Mouse (Mus musculus) induced T-regulatory cell, adult 2 months (primary cell): ENCODE data around the gene Fxr1.
"Not testable (repeated sequence)": the region's sequence is repeated elsewhere in the genome, so short reads cannot be mapped to it uniquely, and the experiment has no call there.

Experiments
- DNase-seq: peaks from one replicate; pipeline ENCODE4 v3.0.0-alpha.2; 2012; ENCODE audit warnings: low read depth

Fxr1 gene

DNA sequence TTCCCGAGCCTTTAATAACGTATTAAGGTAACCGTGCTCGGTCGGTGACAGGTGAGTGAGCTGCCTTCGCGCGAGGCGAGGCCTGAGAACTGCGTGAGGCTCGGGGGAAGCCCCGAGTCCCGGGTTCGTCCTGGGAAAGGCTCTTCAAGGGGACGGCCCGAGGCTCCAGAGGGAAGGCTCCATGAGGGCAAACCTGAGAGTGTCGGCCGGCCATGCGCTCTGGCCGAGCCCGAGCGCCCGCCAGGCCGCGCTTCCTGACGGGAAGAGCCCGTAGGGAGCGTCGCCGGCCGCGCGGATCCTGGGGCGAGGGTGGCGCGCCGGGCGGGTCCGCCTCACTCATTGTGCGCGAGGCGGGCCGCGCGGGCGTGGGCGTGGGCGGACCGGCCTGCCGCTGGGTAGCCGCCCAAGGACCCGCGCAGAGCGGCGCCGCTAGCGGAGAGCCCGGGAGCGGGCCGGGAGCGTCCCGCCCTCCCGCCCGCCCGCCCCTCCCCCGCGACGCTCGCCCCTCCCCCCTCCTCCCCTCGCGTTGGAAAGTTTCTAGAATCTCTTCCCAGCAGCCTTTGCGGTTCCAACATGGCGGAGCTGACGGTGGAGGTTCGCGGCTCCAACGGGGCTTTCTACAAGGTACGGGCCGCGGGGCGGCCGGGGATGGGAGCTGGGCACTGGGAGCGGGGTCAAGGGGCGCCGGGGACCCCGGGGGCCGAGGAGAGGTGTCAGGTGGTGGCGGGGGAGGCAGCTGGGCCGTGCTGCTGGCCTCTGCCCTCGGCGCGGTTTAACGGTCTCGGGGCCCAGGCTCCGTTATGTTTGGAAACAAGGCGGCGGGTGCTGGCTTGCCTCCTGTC is at the start of gene Fxr1:
Gene Fxr1 (plus strand): TSS at position 404 of the 842 bp plus-strand sequence.
- peak; percentile 91 for DNase-seq

- DNase-seq, result no peak
These were observed 40.3 kb upstream of the Fxr1 start for GRCm38 (mm10) chr3:33979395-33979794.

- no peak for DNase-seq
These were observed 37.0 kb upstream of the Fxr1 start for GRCm38 (mm10) chr3:33982746-33983145.

- no peak for DNase-seq
These were observed 30.4 kb upstream of the Fxr1 start for GRCm38 (mm10) chr3:33989302-33989701.

DNA sequence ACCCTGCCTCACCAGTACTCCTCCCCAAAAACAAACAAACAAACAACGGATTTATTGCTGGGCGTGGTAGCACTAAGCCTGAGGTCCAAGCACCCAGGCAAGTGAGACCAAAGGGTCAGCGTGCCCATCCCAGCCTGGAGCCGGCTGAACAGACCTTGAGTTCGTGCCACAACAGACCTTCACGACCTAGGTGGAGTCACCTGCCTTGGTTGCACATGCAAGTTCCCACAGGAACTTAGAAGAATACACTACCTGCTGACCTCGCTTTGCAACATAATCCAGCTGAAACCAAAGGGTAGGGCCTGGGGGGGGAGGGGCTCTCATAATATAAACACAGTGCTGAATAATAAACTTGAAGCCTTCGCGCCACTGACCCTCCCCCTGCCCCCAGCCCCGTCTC is 29.3 kb upstream of the Fxr1 start:
- DNase-seq, result no peak

GRCm38 (mm10) chr3:33990921-33991320 is 28.8 kb upstream of the Fxr1 start:
- DNase-seq, result no peak

DNA sequence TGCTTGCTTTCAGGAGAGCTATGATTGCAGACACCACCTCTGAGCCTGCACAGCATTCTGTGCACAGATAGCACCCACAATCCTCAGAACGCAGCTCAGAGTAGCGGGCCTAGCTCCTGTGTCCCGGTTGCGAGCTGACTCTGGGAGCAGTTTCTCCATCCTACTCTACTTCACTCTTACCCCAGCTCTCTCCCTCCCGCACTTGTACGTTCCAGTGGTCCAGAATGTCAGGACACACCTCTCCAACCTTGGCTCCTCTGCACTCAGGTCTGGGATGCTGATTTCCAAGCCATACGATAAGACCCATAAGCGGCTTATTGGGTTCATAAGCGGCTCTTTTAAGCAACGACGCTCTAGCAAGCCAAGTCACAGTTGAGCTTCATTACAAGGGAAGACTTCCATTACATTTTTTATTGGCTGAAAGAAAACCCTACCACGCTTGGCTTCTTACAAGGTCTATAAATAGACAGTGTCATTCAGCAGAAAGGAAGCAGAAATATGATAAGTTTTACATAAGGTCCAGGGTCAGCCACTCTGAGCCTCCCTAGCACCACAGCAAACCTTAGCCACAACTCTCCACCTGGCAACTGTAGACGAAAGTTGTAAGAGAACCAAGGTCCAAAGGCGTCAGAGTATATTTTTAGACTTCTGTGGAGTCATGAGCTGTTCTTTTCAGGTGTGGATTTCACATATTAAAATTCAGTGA is 26.2 kb upstream of the Fxr1 start:
- no peak for DNase-seq

- DNase-seq, result no peak
These were observed 25.6 kb upstream of the Fxr1 start for GRCm38 (mm10) chr3:33994127-33994488.

DNA sequence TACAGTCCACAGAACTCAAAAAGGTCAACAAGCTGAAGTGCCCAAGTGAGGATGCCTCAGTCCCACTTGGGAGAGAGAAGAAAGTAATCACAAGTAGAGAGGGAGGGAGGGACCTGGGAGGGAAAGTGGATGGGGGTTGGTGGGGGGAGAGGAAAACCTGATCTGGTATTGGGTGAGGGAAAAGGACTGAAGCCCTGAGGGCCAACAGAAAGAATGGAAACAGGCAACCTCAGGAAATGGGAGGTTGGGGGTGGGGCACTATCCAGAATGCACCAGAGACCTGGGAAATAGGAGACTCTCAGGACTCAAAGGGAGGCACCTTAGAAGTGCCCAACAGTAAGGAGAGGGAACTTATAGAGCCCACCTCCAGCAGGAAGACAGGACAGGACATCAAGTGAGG is 18.1 kb upstream of the Fxr1 start:
- not testable (repeated sequence) for DNase-seq

DNA sequence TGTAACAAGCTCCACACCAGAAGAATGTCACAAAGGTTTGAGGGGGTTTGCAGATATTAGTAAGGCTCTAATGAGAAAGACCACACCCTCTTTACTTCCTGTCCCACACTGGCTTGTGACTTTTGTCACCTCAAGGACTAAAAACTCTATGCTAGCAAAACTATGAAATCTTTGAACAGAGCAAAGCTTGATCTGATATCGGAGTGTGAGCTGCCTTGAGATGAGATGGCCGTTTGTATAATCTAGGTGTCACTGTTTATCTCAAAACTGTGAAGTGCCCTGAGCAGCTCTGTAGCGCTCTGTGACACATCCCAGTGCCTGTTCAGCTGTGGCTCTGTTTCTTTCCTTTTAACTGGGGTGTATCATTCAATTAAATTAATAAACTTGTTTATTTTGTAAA is 15.9 kb upstream of the Fxr1 start:
- DNase-seq, result no peak

GRCm38 (mm10) chr3:34006301-34006700 is 13.4 kb upstream of the Fxr1 start:
- DNase-seq, result no peak

GRCm38 (mm10) chr3:34006824-34007223 is 12.9 kb upstream of the Fxr1 start:
- DNase-seq, result no peak

DNA sequence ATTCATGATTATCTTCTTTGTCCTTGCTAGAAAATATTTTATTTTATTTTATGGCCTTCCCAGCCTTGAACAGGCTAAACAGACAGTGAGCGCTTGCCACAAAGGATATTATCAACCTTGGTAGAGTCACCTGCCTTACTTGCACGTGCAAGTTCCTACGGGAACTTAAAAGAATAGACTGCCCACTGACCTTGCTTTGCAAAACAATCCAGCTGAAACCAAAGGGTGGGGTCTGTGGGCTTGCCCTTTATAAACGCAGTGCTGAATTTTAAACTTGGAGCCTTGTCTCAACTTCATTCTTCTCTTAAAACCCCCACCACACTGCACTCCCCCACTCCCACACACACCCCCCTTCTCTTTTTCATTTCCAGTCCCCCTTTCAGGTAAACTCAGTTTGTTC is 12.1 kb upstream of the Fxr1 start:
- DNase-seq, result no peak

GRCm38 (mm10) chr3:34008191-34008590 is 11.6 kb upstream of the Fxr1 start:
- no peak for DNase-seq

GRCm38 (mm10) chr3:34020382-34021258 is 877 bp downstream of the Fxr1 start:
- DNase-seq, result peak; percentile 40

DNA sequence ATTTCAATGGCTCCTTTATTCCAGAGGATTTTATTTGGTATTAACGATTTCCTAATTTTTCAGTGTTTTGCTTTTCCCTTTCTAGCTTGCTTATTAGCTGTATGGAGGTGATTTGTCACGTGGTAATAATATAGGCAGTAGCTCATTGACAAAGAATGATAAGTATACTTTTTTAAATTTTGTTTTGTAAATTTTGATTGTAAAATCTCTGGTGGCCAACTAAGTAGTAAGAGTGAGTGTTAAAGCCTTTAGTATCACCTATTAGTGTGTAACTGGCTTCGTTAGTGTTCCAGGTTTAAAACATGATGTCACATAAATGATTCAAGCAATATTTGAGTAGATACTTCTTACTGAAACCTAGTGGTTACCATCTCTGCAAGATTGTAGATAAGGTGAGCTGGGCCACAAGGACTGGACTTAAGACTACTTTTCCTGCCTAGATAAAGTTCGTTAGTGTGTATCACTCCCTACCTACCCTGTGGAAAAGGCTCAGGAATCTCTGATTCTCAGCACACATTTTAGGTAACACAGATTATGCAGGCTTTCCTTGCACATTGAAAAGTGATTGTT is 1.6 kb downstream of the Fxr1 start:
- no peak for DNase-seq

- DNase-seq, result no peak
These were observed 9.2 kb downstream of the Fxr1 start for GRCm38 (mm10) chr3:34028935-34029334.

- no peak for DNase-seq
These were observed 10.9 kb downstream of the Fxr1 start for GRCm38 (mm10) chr3:34030601-34031000.

- peak; percentile 60 for DNase-seq
These were observed 14.1 kb downstream of the Fxr1 start for GRCm38 (mm10) chr3:34033720-34034364.

- peak; percentile 31 for DNase-seq
These were observed 15.1 kb downstream of the Fxr1 start for GRCm38 (mm10) chr3:34034803-34035202.

DNA sequence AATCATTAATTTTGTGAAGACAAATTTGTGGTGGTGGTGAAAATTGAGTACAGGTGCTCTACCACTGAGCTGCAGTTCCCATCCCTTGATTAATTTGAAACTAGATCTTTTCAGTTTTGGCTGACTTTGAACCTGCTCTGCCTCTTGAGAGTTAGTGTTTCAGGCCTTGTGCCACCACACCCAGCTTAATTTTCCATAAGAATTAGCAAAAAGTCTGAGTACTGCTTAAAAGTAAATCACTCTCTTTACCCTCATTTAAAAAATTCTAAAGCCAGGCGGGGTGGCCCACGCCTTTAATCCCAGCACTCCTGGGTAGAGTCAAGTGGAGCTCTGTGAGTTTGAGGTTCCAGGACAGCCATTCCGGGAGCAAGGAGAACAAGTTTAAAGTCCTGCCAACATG is 16.0 kb downstream of the Fxr1 start:
- DNase-seq, result no peak

DNA sequence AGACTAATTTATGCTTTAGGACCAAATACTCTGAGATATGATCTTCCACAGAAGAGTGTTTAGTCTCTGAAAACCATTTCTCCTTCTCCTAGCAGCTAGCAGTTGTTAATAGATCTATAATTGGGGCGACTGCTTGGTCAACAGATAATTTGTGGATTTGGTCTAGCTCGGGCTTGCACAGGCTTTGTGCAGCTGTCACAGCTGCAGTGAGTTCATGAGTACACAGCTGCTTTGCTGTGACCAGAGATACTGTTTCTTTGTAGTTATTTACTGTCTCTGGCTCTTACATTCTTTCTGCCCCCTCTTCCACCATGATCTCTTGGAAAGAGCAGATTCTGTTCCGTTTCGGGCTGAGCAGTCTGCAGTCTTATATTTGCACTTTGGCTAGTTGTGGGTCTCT is 22.2 kb downstream of the Fxr1 start:
- DNase-seq, result no peak
